Mouse (Mus musculus): ENCODE measurements around the gene Tmem267. TPM values are rescaled to one million over a fixed set of nuclear protein-coding genes. Genes with fewer than 3 reads are reported as not detected.

The Tmem267 gene
- 1.6 TPM in 2 replicates for polyA plus RNA-seq (2014; fragmentation: Nextera tagmentation; extraction: Ambion mirVana)

DNA sequence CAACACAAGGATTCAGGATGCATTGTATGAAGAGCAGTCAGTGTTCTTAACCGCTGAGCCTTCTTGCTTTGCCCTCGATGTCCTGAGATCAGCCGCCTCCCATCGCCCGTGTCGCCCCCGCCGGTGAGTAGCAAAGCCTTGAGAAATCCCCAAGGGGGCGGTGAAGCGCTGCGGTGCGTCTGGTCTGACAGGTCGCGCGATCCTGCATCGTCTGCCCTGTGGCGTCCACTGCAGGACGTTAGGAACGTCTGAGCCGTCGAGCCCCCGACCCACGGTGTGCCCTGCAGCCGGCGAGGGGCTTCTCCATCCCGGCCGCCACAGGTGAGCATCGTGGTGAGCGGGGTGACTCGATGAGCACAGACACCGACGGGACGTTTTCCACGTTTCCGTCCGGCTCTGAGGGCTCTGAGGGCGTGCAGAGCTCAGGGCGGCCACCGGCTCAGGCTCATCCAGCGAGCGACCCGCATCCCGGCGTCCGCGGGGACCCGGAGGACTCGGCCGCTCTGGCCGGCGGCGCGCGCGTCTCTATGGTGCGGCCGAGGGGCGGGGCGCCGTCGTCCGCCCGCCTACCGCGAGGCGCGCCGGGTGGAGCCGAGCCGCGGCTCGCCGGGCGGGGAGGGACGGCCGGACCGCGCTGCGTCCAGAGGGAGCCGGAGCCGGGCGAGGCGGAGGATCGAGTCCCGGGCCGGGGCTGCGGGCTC is at the start of gene Tmem267, which contains the start of gene 3110070M22Rik:
Gene Tmem267, plus strand, starts transcription at position 160 of the 701 bp plus-strand sequence.
Gene 3110070M22Rik, minus strand, starts transcription at position 504 of the 701 bp plus-strand sequence.
- Histone ChIP-seq H3K4me1 (ENCODE audit: control insufficient read depth, insufficient read depth, low read length) (no peaks in the 10 kb centered on the region), H3K9me3 (replicated peaks; ENCODE audit: control insufficient read depth, low read length) (peaks cover 2% of the 10 kb centered on the region), H3K27ac (replicated peaks; ENCODE audit: low read depth, low read length) (0 out of 2 replicates have a peak within 1 kb of the TSS, but pooled peaks have one; percentile 2), H3K27me3 (ENCODE audit: control insufficient read depth, insufficient read depth, low read length) (no peaks in the 10 kb centered on the region), H3K9ac (replicated peaks; ENCODE audit: low read length) (peak within 1 kb of the TSS; percentile 37), H3K4me2 (ENCODE audit: low read depth, low read length) (peak within 1 kb of the TSS; percentile 3; the same call in 1 of the 2 replicates), H3K36me3 (replicated peaks; ENCODE audit: control insufficient read depth, insufficient read depth, low read depth, low read length) (peaks cover 3% of the 10 kb centered on the region), H3K4me3 (ENCODE audit: low read depth, low read length) (no peak within 1 kb of the TSS)
- WGBS: 72% methylated on average over 87 of the region's 87 CpGs
- DNase-seq (ENCODE audit: low spot score) (peak; percentile 82), ATAC-seq (replicated peaks; ENCODE audit: insufficient number of reproducible peaks, low FRiP score, low TSS enrichment, low read depth) (no peak)

DNA sequence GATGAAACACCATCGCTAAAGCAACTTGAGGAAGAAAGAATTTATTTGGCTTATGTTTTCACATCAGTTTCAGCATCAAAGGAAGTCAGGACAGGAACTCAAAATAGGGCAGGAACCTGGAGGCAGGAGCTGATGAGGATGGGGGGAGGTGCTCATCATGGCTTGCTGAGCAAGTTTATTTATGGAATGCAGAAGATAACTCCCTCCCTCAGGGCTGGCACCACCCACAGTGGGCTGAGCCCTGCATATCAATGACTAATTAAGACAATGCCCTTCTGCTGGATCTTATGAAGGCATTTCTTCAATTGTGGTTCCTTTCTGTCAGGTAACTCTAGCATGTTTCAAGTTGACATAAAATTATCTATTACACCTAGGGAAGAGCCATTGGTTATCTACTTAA is 45.6 kb upstream of the Tmem267 start:
- Histone ChIP-seq H3K4me3 (ENCODE audit: low read depth, low read length) (no peak overlapping the region), H3K36me3 (replicated peaks; ENCODE audit: control insufficient read depth, insufficient read depth, low read depth, low read length) (peaks cover 14% of the 10 kb centered on the region), H3K9me3 (replicated peaks; ENCODE audit: control insufficient read depth, low read length) (no peaks in the 10 kb centered on the region), H3K9ac (replicated peaks; ENCODE audit: low read length) (no peak overlapping the region), H3K27me3 (ENCODE audit: control insufficient read depth, insufficient read depth, low read length) (no peaks in the 10 kb centered on the region), H3K27ac (replicated peaks; ENCODE audit: low read depth, low read length) (no peak overlapping the region), H3K4me2 (ENCODE audit: low read depth, low read length) (no peak overlapping the region), H3K4me1 (ENCODE audit: control insufficient read depth, insufficient read depth, low read length) (no peaks in the 10 kb centered on the region)
- DNase-seq (ENCODE audit: low spot score) (no peak), ATAC-seq (replicated peaks; ENCODE audit: insufficient number of reproducible peaks, low FRiP score, low TSS enrichment, low read depth) (no peak)
- WGBS: 86% methylated on average over 1 of the region's 1 CpGs

DNA sequence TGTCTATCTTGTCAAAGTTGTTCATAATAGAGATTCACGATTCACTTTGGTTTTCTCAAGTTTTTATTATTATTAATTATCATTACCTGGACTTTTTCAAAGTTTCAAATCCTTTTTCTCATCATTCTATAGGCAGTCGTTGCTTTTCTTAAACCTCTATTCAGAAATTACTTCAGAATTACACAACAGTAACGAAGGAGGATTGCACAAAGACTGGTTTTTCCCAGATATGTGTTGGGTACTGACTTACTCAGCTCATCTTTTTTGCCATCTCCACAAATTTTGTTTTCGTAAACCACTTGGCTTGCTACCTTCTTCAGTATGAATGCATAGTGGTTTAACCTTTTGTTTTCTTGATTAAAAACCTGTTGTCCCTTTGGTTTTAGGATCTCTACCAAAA is 34.3 kb upstream of the Tmem267 start:
- H3K27ac ChIP-seq (replicated peaks; ENCODE audit: low read depth, low read length): no peak overlapping the region
- no peak overlapping the region for H3K4me2 ChIP-seq (ENCODE audit: low read depth, low read length)
- H3K4me1 ChIP-seq (ENCODE audit: control insufficient read depth, insufficient read depth, low read length): no peaks in the 10 kb centered on the region
- 94% methylated on average over 4 of the region's 4 CpGs for WGBS
- no peak for DNase-seq (ENCODE audit: low spot score)
- H3K27me3 ChIP-seq (ENCODE audit: control insufficient read depth, insufficient read depth, low read length): no peaks in the 10 kb centered on the region
- no peak overlapping the region for H3K9ac ChIP-seq (replicated peaks; ENCODE audit: low read length)
- peaks cover 10% of the 10 kb centered on the region for H3K36me3 ChIP-seq (replicated peaks; ENCODE audit: control insufficient read depth, insufficient read depth, low read depth, low read length)
- ATAC-seq (replicated peaks; ENCODE audit: insufficient number of reproducible peaks, low FRiP score, low TSS enrichment, low read depth): no peak
- H3K9me3 ChIP-seq (replicated peaks; ENCODE audit: control insufficient read depth, low read length): no peaks in the 10 kb centered on the region
- no peak overlapping the region for H3K4me3 ChIP-seq (ENCODE audit: low read depth, low read length)

DNA sequence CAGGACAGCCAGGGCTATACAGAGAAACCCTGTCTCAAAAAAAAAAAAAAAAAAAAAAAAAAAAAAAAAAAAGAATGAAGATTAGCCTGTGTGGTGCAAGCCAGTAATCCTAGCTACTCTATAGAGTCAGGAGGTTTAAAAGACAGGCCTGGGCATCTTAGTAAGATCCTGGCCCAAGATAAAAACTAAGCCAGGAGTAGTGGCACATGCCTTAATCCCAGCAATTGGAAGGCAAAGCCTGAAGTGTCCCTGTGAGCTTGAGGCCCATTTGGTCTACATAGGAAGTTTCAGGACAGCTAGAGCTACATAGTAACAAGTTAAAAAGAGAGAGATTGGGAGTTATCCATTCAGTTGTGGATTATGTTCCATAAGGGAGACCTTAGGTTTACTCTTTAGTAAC is 32.8 kb upstream of the Tmem267 start:
- DNase-seq (ENCODE audit: low spot score): no peak
- no peak overlapping the region for H3K4me3 ChIP-seq (ENCODE audit: low read depth, low read length)
- no peak overlapping the region for H3K27ac ChIP-seq (replicated peaks; ENCODE audit: low read depth, low read length)
- no peaks in the 10 kb centered on the region for H3K9me3 ChIP-seq (replicated peaks; ENCODE audit: control insufficient read depth, low read length)
- no peaks in the 10 kb centered on the region for H3K27me3 ChIP-seq (ENCODE audit: control insufficient read depth, insufficient read depth, low read length)
- no peak overlapping the region for H3K9ac ChIP-seq (replicated peaks; ENCODE audit: low read length)
- no peaks in the 10 kb centered on the region for H3K4me1 ChIP-seq (ENCODE audit: control insufficient read depth, insufficient read depth, low read length)
- no peak for ATAC-seq (replicated peaks; ENCODE audit: insufficient number of reproducible peaks, low FRiP score, low TSS enrichment, low read depth)
- peaks cover 14% of the 10 kb centered on the region for H3K36me3 ChIP-seq (replicated peaks; ENCODE audit: control insufficient read depth, insufficient read depth, low read depth, low read length)
- no peak overlapping the region for H3K4me2 ChIP-seq (ENCODE audit: low read depth, low read length)

DNA sequence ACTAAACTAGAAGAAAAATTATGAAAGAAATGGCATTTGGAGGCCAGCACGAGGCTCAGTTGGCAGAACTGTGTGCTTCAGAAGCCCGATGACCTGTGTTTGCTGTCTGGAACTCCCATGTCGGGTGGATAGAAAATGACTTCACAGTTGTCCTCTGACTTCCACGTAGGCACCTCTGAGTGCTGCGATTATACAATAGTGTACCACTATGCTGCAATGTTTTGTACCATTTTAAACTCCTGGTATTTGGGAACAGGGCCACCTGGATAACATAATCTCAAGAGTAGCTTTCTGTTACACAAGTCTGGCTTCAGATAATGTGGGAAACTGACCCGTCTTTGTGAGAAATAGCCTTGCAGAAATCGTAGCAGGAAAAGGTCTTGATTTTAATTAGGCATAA is 31.5 kb upstream of the Tmem267 start:
- Histone ChIP-seq H3K9me3 (replicated peaks; ENCODE audit: control insufficient read depth, low read length) (no peaks in the 10 kb centered on the region), H3K27me3 (ENCODE audit: control insufficient read depth, insufficient read depth, low read length) (no peaks in the 10 kb centered on the region), H3K27ac (replicated peaks; ENCODE audit: low read depth, low read length) (no peak overlapping the region), H3K4me1 (ENCODE audit: control insufficient read depth, insufficient read depth, low read length) (no peaks in the 10 kb centered on the region), H3K4me2 (ENCODE audit: low read depth, low read length) (no peak overlapping the region), H3K36me3 (replicated peaks; ENCODE audit: control insufficient read depth, insufficient read depth, low read depth, low read length) (peaks cover 7% of the 10 kb centered on the region), H3K9ac (replicated peaks; ENCODE audit: low read length) (no peak overlapping the region), H3K4me3 (ENCODE audit: low read depth, low read length) (no peak overlapping the region)
- 94% methylated on average over 7 of the region's 7 CpGs for WGBS
- no peak for ATAC-seq (replicated peaks; ENCODE audit: insufficient number of reproducible peaks, low FRiP score, low TSS enrichment, low read depth)
- no peak for DNase-seq (ENCODE audit: low spot score)

DNA sequence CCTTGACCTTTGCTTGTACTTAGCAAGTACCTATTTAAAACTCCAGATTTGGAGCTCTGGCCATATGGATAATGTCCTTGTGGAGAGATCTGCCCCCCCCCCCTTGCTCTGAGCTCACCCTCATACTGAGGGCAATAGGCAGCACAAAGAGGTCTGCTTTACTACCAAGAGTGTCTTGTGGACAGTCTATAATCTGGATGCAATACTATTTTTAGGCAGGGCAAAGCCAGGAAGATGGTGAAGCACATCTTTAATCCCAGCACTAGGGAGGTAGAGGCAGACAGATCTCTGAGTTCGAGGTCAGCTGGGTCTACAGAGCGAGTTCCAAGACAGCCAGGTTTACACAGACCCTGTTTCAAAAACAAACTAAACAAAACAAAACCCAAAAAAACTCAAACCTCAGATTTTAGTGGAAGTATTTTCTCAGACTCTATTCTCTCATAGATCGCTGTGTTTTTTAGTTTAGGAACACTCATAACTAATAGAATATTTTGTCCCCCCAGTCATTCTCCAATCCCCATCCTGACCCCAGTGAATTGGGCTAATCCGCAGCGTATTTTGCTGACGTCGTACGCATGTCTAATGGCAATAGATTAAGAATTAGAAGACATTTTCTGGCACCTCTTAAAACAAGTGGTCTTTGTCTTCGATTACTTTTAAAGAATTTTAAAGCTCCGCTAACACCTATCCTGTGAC is 25.8 kb upstream of the Tmem267 start:
- Histone ChIP-seq H3K4me3 (ENCODE audit: low read depth, low read length) (peak overlapping the region; percentile 71), H3K27ac (replicated peaks; ENCODE audit: low read depth, low read length) (no peak overlapping the region)
- 15% methylated on average over 10 of the region's 10 CpGs for WGBS

DNA sequence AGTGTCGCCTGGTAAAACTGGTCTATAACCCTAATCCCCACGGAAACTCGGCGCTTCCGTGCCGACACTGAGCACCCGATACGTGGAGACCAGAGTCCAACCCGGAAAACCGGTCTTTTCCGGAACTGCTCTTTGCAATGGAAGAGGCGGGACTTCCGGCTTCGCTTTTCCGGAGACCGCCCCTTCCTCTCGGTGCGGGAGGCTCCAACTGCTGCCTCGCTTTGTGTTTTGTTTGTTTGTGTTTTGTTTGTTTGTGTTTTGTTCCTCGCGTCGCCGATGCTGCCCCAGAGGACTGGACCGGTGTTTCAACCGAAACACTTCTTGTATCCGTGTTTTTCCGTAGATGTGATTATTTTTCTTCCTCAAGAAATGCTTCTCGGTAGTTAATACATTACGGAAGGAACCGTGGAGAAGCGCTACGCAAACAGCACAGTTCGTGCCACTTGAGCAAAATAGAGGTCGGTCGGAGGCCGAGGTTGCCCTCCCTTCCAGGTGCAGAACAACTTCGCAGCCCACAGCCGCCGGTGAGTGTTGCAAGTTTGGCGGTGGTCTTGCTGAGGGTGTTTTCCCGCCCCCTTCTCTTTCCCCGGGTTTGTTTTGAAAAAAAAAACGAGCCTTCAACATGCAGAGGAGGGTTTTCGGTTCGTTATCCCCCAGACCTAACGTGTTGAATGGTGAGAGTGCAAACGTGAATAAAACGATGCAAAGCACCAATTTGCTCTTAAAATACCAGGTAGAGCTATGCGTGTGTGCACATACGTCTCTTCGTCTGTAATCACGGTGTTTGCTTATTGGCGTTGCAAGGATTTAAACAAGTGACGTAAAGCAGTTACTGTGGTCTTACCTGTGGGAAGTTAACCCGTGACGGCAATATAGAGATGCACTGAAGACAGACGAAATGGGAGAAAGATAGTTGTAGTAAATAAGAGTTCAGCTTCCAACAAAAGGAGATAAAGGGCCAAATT is 25.0 kb upstream of the Tmem267 start, which contains the start of gene 4833420G17Rik:
Gene 4833420G17Rik, plus strand, starts transcription at position 173 of the 965 bp plus-strand sequence.
- peaks cover 2% of the 10 kb centered on the region; the same call in 1 of the 2 replicates for H3K4me1 ChIP-seq (ENCODE audit: control insufficient read depth, insufficient read depth, low read length)
- WGBS: 7% methylated on average over 57 of the region's 57 CpGs
- peaks cover 7% of the 10 kb centered on the region for H3K36me3 ChIP-seq (replicated peaks; ENCODE audit: control insufficient read depth, insufficient read depth, low read depth, low read length)
- H3K27ac ChIP-seq (replicated peaks; ENCODE audit: low read depth, low read length): no peak within 1 kb of the TSS
- peak within 1 kb of the TSS; percentile 56 for H3K4me2 ChIP-seq (ENCODE audit: low read depth, low read length)
- peak within 1 kb of the TSS; percentile 69 for H3K9ac ChIP-seq (replicated peaks; ENCODE audit: low read length)
- ATAC-seq (replicated peaks; ENCODE audit: insufficient number of reproducible peaks, low FRiP score, low TSS enrichment, low read depth): peak; percentile 93
- no peaks in the 10 kb centered on the region for H3K27me3 ChIP-seq (ENCODE audit: control insufficient read depth, insufficient read depth, low read length)
- H3K9me3 ChIP-seq (replicated peaks; ENCODE audit: control insufficient read depth, low read length): no peaks in the 10 kb centered on the region
- H3K4me3 ChIP-seq (ENCODE audit: low read depth, low read length): peak within 1 kb of the TSS; percentile 71
- DNase-seq (ENCODE audit: low spot score): peak; percentile 96

More for the DNA sequence above, 25.8 kb upstream of the Tmem267 start:
- peak overlapping the region; percentile 69 for H3K9ac ChIP-seq (replicated peaks; ENCODE audit: low read length)
- peak overlapping the region; percentile 46 for H3K4me2 ChIP-seq (ENCODE audit: low read depth, low read length)
- no peaks in the 10 kb centered on the region for H3K9me3 ChIP-seq (replicated peaks; ENCODE audit: control insufficient read depth, low read length)
- ATAC-seq (replicated peaks; ENCODE audit: insufficient number of reproducible peaks, low FRiP score, low TSS enrichment, low read depth): peak; percentile 54
- DNase-seq (ENCODE audit: low spot score): peak; percentile 5
- peaks cover 10% of the 10 kb centered on the region for H3K36me3 ChIP-seq (replicated peaks; ENCODE audit: control insufficient read depth, insufficient read depth, low read depth, low read length)
- H3K27me3 ChIP-seq (ENCODE audit: control insufficient read depth, insufficient read depth, low read length): no peaks in the 10 kb centered on the region
- H3K4me1 ChIP-seq (ENCODE audit: control insufficient read depth, insufficient read depth, low read length): peaks cover 2% of the 10 kb centered on the region; the same call in 1 of the 2 replicates
